Mouse (Mus musculus) heart, adult 18-20 months (tissue): Measurements from ENCODE around the gene Rcn3. TPM values are rescaled to one million over a fixed set of nuclear protein-coding genes. Genes with fewer than 3 reads are reported as not detected.
"Not testable (repeated sequence)": the region's sequence is repeated elsewhere in the genome, so short reads cannot be mapped to it uniquely, and the experiment has no call there.

ENCODE experiments used
- DNase-seq, 2 experiments: peaks; one replicate each; pipeline ENCODE4 v3.0.0; 2021 to 2022; ENCODE audit warnings: mixed read lengths in 1 of 2
- long read RNA-seq, 2 experiments: library from polyadenylated mRNA; stranded (forward); transcript quantifications; one replicate each; pipeline ENCODE4 v2.0.0; 2021
- total RNA-seq, 2 experiments: library from RNA; stranded (reverse); gene quantifications; 2 replicates each; pipeline ENCODE4 v1.2.3; 2021

The Rcn3 gene
- 10 to 100 TPM; 20.0 to 20.7 TPM for total RNA-seq
- long read RNA-seq, experiment 1, transcript Rcn3-208 (7 exons, 1,453 nt), result minor isoform, 6 of 55 reads
- long read RNA-seq, experiment 1, transcript Rcn3-201 (7 exons, 1,462 nt), result major isoform, 16 of 55 reads
- long read RNA-seq, experiment 1, partial matches to known transcripts, result 2 of 55 reads
- long read RNA-seq, experiment 1, other reads (novel, unspliced or antisense), result 31 of 55 reads
- long read RNA-seq, experiment 2, transcript Rcn3-201 (7 exons, 1,462 nt), result major isoform, 11 of 46 reads
- long read RNA-seq, experiment 2, partial matches to known transcripts, result 1 of 46 reads
- long read RNA-seq, experiment 2, other reads (novel, unspliced or antisense), result 32 of 46 reads

- peak; percentile 88 to 91 for DNase-seq
Measured at GRCm38 (mm10) chr7:45092048-45092447, at the start of gene Rcn3. Gene Rcn3 (minus strand): TSS chr7:45092221.

GRCm38 (mm10) chr7:45141319-45141718 is 49.3 kb upstream of the Rcn3 start:
- DNase-seq, result no peak

- no peak for DNase-seq
Measured at GRCm38 (mm10) chr7:45139904-45140723, 48.1 kb upstream of the Rcn3 start.

DNA sequence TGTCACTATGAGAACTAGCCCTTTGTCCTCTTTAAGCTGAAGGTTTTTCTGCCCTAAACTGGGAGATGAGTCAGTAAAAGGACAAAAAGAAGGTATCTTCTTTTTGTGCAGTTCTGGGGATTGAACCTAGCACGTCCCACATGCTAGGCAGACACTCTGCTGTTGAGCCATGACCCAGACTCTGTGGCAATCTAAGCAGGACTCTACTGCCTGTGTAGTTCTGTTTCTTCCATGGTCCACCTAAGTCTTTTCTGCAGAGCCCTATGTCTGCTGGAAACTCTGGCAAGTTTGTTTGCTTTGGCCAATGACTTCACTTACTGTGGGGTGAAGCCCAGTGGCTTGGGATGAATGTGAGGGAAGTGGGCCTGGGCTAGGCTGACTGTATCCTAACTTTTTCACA is 46.4 kb upstream of the Rcn3 start:
- no peak for DNase-seq

- DNase-seq, result no peak
Measured at GRCm38 (mm10) chr7:45137171-45138006, 45.4 kb upstream of the Rcn3 start.

DNA sequence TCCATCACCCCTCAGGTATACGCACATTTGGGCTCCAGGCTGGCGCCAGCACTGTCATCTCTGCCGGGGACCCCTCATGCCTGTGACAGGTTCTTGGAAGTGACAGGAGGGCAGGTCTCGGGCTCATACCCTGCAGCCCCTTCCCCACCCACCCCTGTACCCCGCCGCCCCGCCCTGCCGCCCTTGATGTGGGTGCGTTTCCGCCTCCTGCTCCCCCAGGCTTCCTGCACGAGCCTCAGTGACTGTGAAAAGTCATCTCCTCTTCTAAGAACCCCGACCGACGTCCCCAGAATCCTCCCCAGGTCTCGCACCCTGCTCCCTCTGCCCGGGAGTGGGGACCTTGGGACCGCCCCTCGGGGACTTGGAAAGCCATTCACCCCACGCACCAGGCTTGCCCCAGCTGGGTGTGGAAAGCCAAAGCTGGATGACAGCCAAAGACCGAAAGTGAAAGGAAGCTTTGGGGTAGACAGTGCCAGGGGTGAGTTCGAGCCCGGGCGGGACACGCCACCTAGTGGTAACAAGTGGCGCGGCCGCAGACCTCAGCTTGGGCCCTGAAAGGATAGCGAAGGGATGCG is 44.1 kb upstream of the Rcn3 start, which contains the start of the genes Gm45713 and Flt3l:
Gene Gm45713 (minus strand): TSS at position 239 of the 575 bp plus-strand sequence.
Gene Flt3l (minus strand): TSS at position 440 of the 575 bp plus-strand sequence.
- DNase-seq, result peak; percentile 96 to 97

DNA sequence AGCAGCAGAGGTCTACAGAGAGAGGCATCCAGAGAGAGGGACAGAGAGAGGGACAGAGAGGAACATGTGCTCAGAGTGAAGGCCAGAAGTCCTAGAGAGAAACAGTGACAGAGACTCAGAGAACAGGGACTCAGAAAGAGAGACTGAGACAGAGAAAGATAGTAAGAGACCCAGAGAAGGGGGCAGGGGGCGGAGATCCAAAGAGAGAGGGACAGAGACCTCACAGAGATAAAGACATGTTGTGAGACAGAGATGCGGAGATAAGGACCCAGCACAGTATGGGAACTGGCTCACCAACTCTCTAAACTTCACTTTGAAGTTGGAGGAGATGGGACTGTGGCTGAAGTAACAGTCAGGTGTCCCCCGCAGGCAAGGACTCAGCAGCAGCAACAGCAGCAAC is 43.3 kb upstream of the Rcn3 start:
- no peak for DNase-seq

- DNase-seq, result peak in 1 of 2 experiments; percentile 48
Measured at GRCm38 (mm10) chr7:45134544-45135026, 42.6 kb upstream of the Rcn3 start.

DNA sequence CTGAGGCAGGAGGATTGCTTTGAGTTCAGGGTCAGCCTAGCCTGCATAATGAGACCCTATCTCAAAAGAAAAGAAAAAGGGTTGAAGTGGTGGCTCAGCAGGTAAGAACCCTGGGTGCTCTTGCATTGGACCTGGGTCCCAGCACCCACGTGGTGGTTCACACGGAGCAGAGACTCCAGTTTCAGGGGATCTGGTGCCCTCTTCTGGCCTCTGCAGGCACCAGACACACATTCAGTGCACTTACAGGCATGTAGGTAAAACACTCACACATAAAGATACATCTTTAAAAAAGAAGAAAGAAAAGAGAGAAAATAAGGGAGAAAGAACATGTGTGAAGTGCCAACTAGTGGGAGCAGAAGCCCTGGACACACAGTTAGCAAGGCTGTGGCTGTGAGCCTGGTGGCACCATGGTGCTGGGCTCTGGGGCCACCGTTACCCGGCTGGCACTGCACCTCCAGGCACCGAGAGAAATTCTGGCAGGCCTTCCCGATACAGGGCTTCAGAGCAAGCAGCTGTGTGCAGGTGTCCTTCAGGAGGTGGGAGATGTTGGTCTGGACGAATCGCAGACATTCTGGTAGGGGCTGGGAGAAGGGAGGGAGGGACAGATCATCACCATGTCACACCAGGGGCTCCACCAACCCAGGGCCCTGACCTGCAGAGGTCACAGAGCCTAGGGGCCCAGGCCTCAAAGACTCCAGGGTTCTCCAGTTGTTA is 41.6 kb upstream of the Rcn3 start:
- no peak for DNase-seq

- no peak for DNase-seq
Measured at GRCm38 (mm10) chr7:45131850-45132249, 39.8 kb upstream of the Rcn3 start.

GRCm38 (mm10) chr7:45129776-45130512 is 37.9 kb upstream of the Rcn3 start:
- DNase-seq, result no peak

DNA sequence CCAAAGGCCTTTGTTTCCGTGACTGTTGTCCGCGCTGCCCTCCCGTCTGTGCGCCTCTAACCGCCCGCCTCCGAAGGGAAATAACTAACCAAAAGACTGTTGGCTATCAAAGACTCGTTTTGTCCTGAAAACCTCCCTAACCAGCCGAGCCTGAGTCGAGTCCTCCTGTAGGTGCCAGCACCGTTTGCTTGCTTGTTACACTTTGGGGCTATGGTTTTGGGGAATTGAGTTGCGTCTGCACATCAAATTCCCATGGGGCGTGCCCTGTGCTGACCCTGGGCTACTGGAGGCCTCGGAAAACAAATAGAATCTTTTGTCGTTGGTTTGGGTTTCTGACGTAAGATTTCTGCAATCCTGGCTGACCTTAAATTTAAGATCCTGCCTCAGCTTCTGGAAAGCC is 37.3 kb upstream of the Rcn3 start:
- DNase-seq, result peak in 1 of 2 experiments; percentile 63

GRCm38 (mm10) chr7:45128624-45129246 is 36.7 kb upstream of the Rcn3 start, which contains the start of gene Rpl13a:
Gene Rpl13a (minus strand): TSS chr7:45128761.
- DNase-seq, result peak; percentile 99 to 100

- DNase-seq, result no peak
Measured at GRCm38 (mm10) chr7:45127700-45128224, 35.7 kb upstream of the Rcn3 start.

DNA sequence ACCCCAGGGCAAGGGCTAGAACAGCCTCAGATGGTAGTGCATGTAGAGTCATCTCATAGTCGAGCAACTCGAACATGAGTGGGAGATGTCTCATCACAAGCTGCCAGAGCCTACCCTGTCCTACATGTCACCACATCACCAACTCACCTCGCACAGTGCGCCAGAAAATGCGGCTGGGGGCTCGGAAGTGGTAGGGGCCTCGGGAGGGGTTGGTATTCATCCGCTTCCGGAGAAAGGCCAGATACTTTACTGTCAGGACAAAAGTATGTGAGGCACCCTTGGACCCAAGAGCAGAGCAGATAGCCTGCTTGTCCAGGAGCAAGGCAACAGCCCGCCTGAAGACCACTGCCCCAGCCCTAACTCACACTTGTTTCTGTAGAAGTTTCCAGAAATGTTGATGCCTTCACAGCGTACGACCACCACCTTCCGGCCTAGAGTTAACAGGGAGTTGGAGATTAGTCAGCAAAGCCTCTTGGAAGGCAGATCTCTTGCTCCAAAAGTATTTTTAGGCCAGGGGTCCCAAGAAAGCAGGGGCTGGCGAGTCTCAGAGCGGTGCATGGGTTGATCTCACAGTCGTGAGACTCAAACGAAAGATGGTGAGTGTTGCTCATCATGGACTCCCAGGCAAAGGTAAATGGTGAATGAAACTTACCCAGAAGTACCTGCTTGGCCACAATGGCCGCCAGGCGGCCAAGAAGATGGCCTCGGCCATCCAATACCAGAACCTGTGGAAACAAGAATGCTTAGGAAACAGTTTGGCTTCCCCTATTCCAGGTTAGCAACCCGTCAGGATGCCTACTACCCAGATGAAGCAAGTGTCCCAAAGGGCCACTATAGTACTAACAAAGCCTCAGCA is 35.1 kb upstream of the Rcn3 start:
- no peak for DNase-seq

DNA sequence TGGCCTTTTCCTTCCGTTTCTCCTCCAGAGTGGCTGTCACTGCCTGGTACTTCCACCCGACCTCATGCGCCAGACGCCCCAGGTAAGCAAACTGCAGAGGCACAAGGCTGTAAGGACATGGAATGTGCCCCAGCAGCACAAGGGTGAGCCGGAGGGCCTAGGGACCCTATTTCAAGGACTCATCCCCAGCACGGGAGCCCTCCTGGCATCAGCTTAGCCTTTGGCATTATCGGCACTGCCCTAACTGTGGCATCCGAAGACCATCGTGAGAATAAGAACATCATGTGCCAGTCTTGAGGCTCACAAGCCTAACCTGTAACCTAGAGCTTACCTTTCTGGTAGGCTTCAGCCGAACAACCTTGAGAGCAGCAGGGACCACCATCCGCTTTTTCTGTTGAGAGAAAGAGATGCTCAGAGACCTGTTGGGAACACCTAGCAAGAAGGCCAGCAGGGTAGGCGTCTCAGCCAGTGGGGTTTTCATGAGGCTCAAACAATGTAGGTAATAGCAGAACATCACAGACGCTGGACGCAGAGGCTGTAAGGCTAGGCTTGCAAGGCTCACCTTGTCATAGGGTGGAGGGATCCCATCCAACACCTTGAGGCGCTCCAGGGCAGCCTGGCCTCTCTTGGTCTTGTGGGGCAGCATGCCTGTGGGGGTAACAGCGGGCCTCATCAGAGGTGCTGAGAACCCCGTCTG is 34.3 kb upstream of the Rcn3 start:
- no peak for DNase-seq

DNA sequence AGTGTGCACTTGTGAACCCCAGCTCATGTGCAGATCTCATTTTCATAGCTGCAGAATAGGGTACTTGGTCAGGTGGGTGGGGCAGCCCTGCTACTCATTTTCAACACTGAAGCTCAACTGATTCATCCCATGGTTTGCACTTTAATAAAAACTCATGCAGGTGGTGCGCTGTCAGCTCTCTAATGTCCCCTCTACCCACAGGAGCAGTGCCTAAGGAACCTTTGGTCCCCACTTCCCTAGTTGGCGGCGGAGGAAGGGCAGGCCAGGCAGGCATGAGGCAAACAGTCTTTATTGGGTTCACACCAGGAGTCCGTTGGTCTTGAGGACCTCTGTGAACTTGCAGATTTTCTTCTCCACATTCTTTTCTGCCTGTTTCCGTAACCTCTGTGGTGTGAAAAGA is 33.6 kb upstream of the Rcn3 start:
- not testable (repeated sequence) for DNase-seq

GRCm38 (mm10) chr7:45125144-45125600 is 33.2 kb upstream of the Rcn3 start:
- no peak for DNase-seq
